Mouse (Mus musculus): ENCODE measurements around the gene Gm5414. TPM values are rescaled to one million over a fixed set of nuclear protein-coding genes. Genes with fewer than 3 reads are reported as not detected.

Gene Gm5414
- polyA plus RNA-seq (2014; fragmentation: Illumina TruSeq; extraction: RNeasy Lipid Tissue Mini Kit (QIAGEN cat#74804); ENCODE audit: low read depth, low replicate concordance), result not detected

DNA sequence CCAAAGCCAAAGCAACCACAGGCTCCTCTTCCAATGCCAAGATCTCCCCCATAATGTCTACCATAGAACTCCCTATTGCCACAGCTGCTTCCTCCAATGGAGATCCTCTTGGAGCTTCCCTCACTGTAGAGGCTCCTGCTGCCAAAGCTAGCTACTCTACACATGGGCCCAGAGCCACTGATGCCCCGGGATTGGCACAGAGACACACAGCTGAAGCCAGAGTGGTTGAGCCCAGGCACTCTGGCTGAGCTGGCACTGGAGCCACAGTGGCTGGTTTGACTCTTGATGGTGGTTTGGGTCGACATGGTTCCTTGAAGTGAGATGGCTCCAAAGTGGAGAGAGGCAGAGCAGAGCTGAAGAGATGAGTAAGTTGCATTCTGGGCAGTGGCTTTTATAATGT lies at the start of gene Gm5414:
TSS of gene Gm5414 (minus strand) at position 305 of the 400 bp plus-strand sequence.

DNA sequence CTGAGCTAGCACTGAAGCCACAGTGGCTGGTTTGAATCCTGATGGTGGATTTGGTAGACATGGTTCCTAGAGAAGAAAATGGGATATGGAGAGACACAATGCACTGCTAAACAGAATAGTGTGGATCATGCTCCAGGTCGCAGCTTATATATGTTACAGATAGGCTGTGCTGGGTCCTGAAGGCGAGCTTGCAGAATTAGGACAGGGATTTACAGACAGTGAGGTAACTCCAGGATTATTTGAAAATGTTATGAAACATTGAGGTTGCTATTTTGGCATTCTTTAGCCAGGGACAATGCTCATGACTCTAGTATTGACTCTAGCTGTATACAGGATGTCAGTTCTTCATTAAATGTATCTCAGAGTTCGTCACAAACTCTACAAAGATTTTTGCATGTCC lies 19.3 kb upstream of the Gm5414 start, which contains the start of gene Gm5478:
TSS of gene Gm5478 (minus strand) at position 101 of the 400 bp plus-strand sequence.

Other genes starting within 250 kb of the Gm5414 start
- gene Krt7, start 217.1 kb downstream of the Gm5414 start, polyA plus RNA-seq (2014; fragmentation: Illumina TruSeq; extraction: RNeasy Lipid Tissue Mini Kit (QIAGEN cat#74804); ENCODE audit: low read depth, low replicate concordance), result 2.1 TPM
- gene Krt87, start 189.4 kb downstream of the Gm5414 start, polyA plus RNA-seq (2014; fragmentation: Illumina TruSeq; extraction: RNeasy Lipid Tissue Mini Kit (QIAGEN cat#74804); ENCODE audit: low read depth, low replicate concordance), result not detected
- gene Krt88, start 180.4 kb downstream of the Gm5414 start, polyA plus RNA-seq (2014; fragmentation: Illumina TruSeq; extraction: RNeasy Lipid Tissue Mini Kit (QIAGEN cat#74804); ENCODE audit: low read depth, low replicate concordance), result not detected
- not detected for gene Krt81, start 164.4 kb downstream of the Gm5414 start, polyA plus RNA-seq (2014; fragmentation: Illumina TruSeq; extraction: RNeasy Lipid Tissue Mini Kit (QIAGEN cat#74804); ENCODE audit: low read depth, low replicate concordance)
- gene Krt86, start 154.7 kb downstream of the Gm5414 start, polyA plus RNA-seq (2014; fragmentation: Illumina TruSeq; extraction: RNeasy Lipid Tissue Mini Kit (QIAGEN cat#74804); ENCODE audit: low read depth, low replicate concordance), result not detected
- gene Krt83, start 136.7 kb downstream of the Gm5414 start, polyA plus RNA-seq (2014; fragmentation: Illumina TruSeq; extraction: RNeasy Lipid Tissue Mini Kit (QIAGEN cat#74804); ENCODE audit: low read depth, low replicate concordance), result not detected
- gene Gm49425, start 110.9 kb downstream of the Gm5414 start, polyA plus RNA-seq (2014; fragmentation: Illumina TruSeq; extraction: RNeasy Lipid Tissue Mini Kit (QIAGEN cat#74804); ENCODE audit: low read depth, low replicate concordance), result not detected
- not detected for gene Krt84, start 95.4 kb downstream of the Gm5414 start, polyA plus RNA-seq (2014; fragmentation: Illumina TruSeq; extraction: RNeasy Lipid Tissue Mini Kit (QIAGEN cat#74804); ENCODE audit: low read depth, low replicate concordance)
- not detected for gene Krt82, start 77.5 kb downstream of the Gm5414 start, polyA plus RNA-seq (2014; fragmentation: Illumina TruSeq; extraction: RNeasy Lipid Tissue Mini Kit (QIAGEN cat#74804); ENCODE audit: low read depth, low replicate concordance)
- gene Krt90, start 65.2 kb downstream of the Gm5414 start, polyA plus RNA-seq (2014; fragmentation: Illumina TruSeq; extraction: RNeasy Lipid Tissue Mini Kit (QIAGEN cat#74804); ENCODE audit: low read depth, low replicate concordance), result not detected
- gene Krt75, start 54.3 kb downstream of the Gm5414 start, polyA plus RNA-seq (2014; fragmentation: Illumina TruSeq; extraction: RNeasy Lipid Tissue Mini Kit (QIAGEN cat#74804); ENCODE audit: low read depth, low replicate concordance), result not detected
- gene Gm5478, start 19.2 kb upstream of the Gm5414 start, polyA plus RNA-seq (2014; fragmentation: Illumina TruSeq; extraction: RNeasy Lipid Tissue Mini Kit (QIAGEN cat#74804); ENCODE audit: low read depth, low replicate concordance), result not detected
- not detected for gene Krt6b, start 52.1 kb upstream of the Gm5414 start, polyA plus RNA-seq (2014; fragmentation: Illumina TruSeq; extraction: RNeasy Lipid Tissue Mini Kit (QIAGEN cat#74804); ENCODE audit: low read depth, low replicate concordance)
- not detected for gene Krt6a, start 66.1 kb upstream of the Gm5414 start, polyA plus RNA-seq (2014; fragmentation: Illumina TruSeq; extraction: RNeasy Lipid Tissue Mini Kit (QIAGEN cat#74804); ENCODE audit: low read depth, low replicate concordance)
- not detected for gene Krt5, start 84.7 kb upstream of the Gm5414 start, polyA plus RNA-seq (2014; fragmentation: Illumina TruSeq; extraction: RNeasy Lipid Tissue Mini Kit (QIAGEN cat#74804); ENCODE audit: low read depth, low replicate concordance)
- not detected for gene Krt71, start 114.9 kb upstream of the Gm5414 start, polyA plus RNA-seq (2014; fragmentation: Illumina TruSeq; extraction: RNeasy Lipid Tissue Mini Kit (QIAGEN cat#74804); ENCODE audit: low read depth, low replicate concordance)
- gene Krt72, start 158.3 kb upstream of the Gm5414 start, polyA plus RNA-seq (2014; fragmentation: Illumina TruSeq; extraction: RNeasy Lipid Tissue Mini Kit (QIAGEN cat#74804); ENCODE audit: low read depth, low replicate concordance), result not detected
- not detected for gene Krt73, start 174.2 kb upstream of the Gm5414 start, polyA plus RNA-seq (2014; fragmentation: Illumina TruSeq; extraction: RNeasy Lipid Tissue Mini Kit (QIAGEN cat#74804); ENCODE audit: low read depth, low replicate concordance)
- gene Krt2, start 190.0 kb upstream of the Gm5414 start, polyA plus RNA-seq (2014; fragmentation: Illumina TruSeq; extraction: RNeasy Lipid Tissue Mini Kit (QIAGEN cat#74804); ENCODE audit: low read depth, low replicate concordance), result not detected
- not detected for gene Krt1, start 222.6 kb upstream of the Gm5414 start, polyA plus RNA-seq (2014; fragmentation: Illumina TruSeq; extraction: RNeasy Lipid Tissue Mini Kit (QIAGEN cat#74804); ENCODE audit: low read depth, low replicate concordance)
- not detected for gene Krt77, start 241.5 kb upstream of the Gm5414 start, polyA plus RNA-seq (2014; fragmentation: Illumina TruSeq; extraction: RNeasy Lipid Tissue Mini Kit (QIAGEN cat#74804); ENCODE audit: low read depth, low replicate concordance)